Mouse (Mus musculus) embryonic facial prominence, embryonic 14.5 days (tissue): ENCODE results near the gene Palm. TPM values are rescaled to one million over a fixed set of nuclear protein-coding genes. Genes with fewer than 3 reads are reported as not detected.
A peak's percentile ranks its signal among the peaks of the same experiment; 100 is the strongest.

Source experiments
- ATAC-seq: fragments of 200-750 bp; cut with Nextera tagmentation; 2 replicates; pipeline ENCODE4 v1.8.0; 2017; ENCODE audit warnings: low read depth, moderate number of reproducible peaks, moderate TSS enrichment
- DNase-seq: peaks from one replicate; pipeline ENCODE4 v3.0.0-alpha.2; 2015; ENCODE audit warnings: low spot score
- H3K27ac ChIP-seq: fragments of 300-500 bp; sonication (generic); replicated peaks from 2 replicates; pipeline ENCODE4 v1.5.1; 2014; ENCODE audit warnings: low read depth, mild to moderate bottlenecking, low read length, moderate library complexity
- H3K27me3 ChIP-seq: fragments of 300-500 bp; sonication (generic); replicated peaks from 2 replicates; pipeline ENCODE4 v1.6.1; 2014; ENCODE audit warnings: low read length; ENCODE audit not compliant: control insufficient read depth, insufficient read depth
- H3K36me3 ChIP-seq: fragments of 300-500 bp; sonication (generic); 2 replicates; pipeline ENCODE4 v1.6.1; 2014; ENCODE audit warnings: low read length, mixed read lengths; ENCODE audit not compliant: control insufficient read depth, insufficient read depth
- H3K4me1 ChIP-seq: fragments of 300-500 bp; sonication (generic); 2 replicates; pipeline ENCODE4 v1.6.1; 2014; ENCODE audit warnings: antibody characterized with exemption, low read length; ENCODE audit not compliant: control insufficient read depth, insufficient read depth
- H3K4me2 ChIP-seq: fragments of 300-500 bp; sonication (generic); 2 replicates; pipeline ENCODE4 v1.6.1; 2014; ENCODE audit warnings: low read depth, mild to moderate bottlenecking, low read length, moderate library complexity, mixed read lengths
- H3K4me3 ChIP-seq: fragments of 300-500 bp; sonication (generic); 2 replicates; pipeline ENCODE4 v1.5.1; 2014; ENCODE audit warnings: low read depth, mild to moderate bottlenecking, low read length
- H3K9ac ChIP-seq: fragments of 300-500 bp; sonication (generic); 2 replicates; pipeline ENCODE4 v1.6.1; 2014; ENCODE audit warnings: low read depth, mild to moderate bottlenecking, low read length, moderate library complexity, mixed read lengths
- H3K9me3 ChIP-seq: fragments of 300-500 bp; sonication (generic); 2 replicates; pipeline ENCODE4 v1.6.1; 2016; ENCODE audit warnings: low read length; ENCODE audit not compliant: control insufficient read depth
- WGBS: fragments of 180-500 bp; shearing (Covaris S2); extraction: QIAGEN DNeasy Blood & Tissue Kit; methylation state at CpG from one replicate; pipeline ENCODE4 v1.1.7; 2014; 5-methylcytosine and 5-hydroxymethylcytosine counted together
- polyA plus RNA-seq: library from polyadenylated mRNA; unstranded; fragments of >200 nt; fragmentation: Nextera tagmentation; extraction: Ambion mirVana; gene quantifications from 2 replicates; pipeline ENCODE4 v1.2.1, GENCODE M21; 2014

The Palm gene
- polyA plus RNA-seq, 1 experiment from 2014 or later: 62.5 TPM

DNA sequence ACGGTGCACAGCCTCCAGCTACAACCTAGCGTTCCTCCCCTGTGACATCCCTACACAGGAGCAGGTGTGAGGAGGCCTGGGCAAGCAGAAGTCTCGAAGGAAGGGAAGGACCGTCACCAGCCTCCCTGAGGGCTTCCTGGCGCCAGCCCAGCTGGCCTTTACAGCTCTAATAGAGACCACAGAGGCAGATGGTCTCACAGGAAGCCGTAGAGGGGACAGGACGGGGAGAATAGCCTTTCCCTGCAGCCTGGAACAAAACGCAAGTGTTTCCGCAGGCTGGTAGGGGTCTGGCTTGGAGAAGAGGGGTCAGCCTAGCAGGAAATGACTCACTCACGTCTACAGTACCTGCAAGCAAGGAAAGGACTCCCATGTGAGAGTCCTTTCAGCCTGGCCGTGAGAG lies 14.5 kb downstream of the Palm start:
- Histone ChIP-seq H3K36me3 (peaks cover 48% of the 10 kb centered on the region), H3K4me3 (no peak overlapping the region), H3K4me2 (no peak overlapping the region), H3K27me3 (no peaks in the 10 kb centered on the region), H3K4me1 (peaks cover 12% of the 10 kb centered on the region), H3K9me3 (no peaks in the 10 kb centered on the region), H3K9ac (no peak overlapping the region), H3K27ac (0 out of 2 replicates have a peak overlapping the region, but pooled peaks have one; percentile 13)
- 42% methylated on average over 11 of the region's 11 CpGs for WGBS
- ATAC-seq (no peak), DNase-seq (peak; percentile 60)

DNA sequence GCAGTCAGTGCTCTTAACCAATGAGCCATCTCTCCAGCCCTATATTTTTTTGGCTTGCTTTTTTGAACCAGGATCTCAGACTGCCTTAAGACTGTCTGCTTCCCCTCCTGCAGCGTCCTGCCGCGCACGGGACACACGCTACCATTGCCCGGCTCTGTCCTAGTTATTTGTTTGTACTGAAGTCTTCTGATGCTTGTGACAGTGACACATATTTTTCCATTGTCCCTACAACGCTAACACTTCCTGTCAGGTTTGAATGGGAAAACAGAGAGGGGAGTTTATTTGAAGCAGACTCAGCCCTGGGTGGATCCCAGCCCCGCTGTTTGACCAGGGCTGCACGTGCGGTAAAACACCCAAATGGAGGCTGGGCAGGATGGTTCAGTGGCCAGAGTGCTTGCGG lies 15.4 kb downstream of the Palm start:
- Histone ChIP-seq H3K27me3 (no peaks in the 10 kb centered on the region), H3K4me1 (peaks cover 3% of the 10 kb centered on the region; the same call in 1 of the 2 replicates), H3K9ac (no peak overlapping the region), H3K36me3 (peaks cover 49% of the 10 kb centered on the region), H3K9me3 (no peaks in the 10 kb centered on the region), H3K4me2 (no peak overlapping the region), H3K4me3 (no peak overlapping the region), H3K27ac (no peak overlapping the region)
- 87% methylated on average over 11 of the region's 11 CpGs for WGBS
- ATAC-seq (no peak), DNase-seq (no peak)

GRCm38 (mm10) chr10:79811736-79812637 lies 18.6 kb downstream of the Palm start:
- H3K4me2 ChIP-seq: no peak overlapping the region
- no peak overlapping the region for H3K27ac ChIP-seq
- H3K36me3 ChIP-seq: peaks cover 71% of the 10 kb centered on the region
- H3K4me1 ChIP-seq: no peaks in the 10 kb centered on the region
- H3K27me3 ChIP-seq: no peaks in the 10 kb centered on the region
- peak; percentile 48 for ATAC-seq
- DNase-seq: peak; percentile 59
- no peaks in the 10 kb centered on the region for H3K9me3 ChIP-seq
- H3K9ac ChIP-seq: no peak overlapping the region
- WGBS: 34% methylated on average over 15 of the region's 15 CpGs
- no peak overlapping the region for H3K4me3 ChIP-seq

- peaks cover 61% of the 10 kb centered on the region for H3K36me3 ChIP-seq
- H3K27ac ChIP-seq: no peak overlapping the region
- no peak for ATAC-seq
- H3K4me1 ChIP-seq: no peaks in the 10 kb centered on the region
- H3K9ac ChIP-seq: no peak overlapping the region
- H3K4me2 ChIP-seq: no peak overlapping the region
- H3K27me3 ChIP-seq: no peaks in the 10 kb centered on the region
- no peaks in the 10 kb centered on the region for H3K9me3 ChIP-seq
- no peak overlapping the region for H3K4me3 ChIP-seq
- no peak for DNase-seq
- WGBS: 84% methylated on average over 5 of the region's 5 CpGs
Observed at GRCm38 (mm10) chr10:79814271-79814842, 21.0 kb downstream of the Palm start.

DNA sequence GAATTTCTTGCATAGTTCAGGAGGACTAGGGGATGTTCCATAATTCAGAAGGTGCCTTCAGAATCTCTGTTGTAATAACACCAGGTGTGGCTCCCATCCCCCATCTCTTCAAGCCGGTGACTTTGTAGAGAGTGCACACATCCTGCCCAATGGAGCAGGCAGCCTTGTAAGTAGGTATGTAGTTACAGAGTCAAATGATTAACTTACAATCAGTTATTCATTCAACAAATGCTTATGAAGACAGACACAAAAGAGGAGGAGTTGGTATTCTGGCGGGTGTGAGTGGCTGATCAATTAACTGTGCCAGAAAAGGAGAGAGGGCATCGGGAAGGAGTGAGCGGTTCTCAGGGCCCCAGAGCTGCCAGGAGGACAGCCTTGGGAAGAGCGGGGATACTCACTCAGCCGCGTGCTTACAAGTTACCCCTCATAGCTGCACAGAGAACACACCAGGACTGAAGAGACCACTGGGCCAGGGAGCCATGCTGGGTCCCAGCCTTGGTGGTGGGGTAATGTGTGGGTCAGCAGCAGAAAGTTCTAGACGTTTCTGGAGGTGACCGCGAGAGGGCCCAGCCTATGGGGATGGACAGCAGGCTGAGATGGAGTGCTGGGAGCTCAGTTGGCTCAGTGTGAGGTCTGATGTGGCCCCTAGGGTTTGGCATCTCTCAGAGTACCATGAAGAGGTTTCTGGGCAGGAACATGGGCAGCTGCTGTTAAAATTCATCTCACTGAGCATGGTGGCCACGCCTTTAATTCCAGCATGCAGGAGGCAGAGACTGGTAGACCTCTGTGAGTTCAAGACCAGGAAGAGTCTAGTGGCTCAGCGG lies 22.5 kb downstream of the Palm start:
- Histone ChIP-seq H3K4me2 (no peak overlapping the region), H3K36me3 (peaks cover 61% of the 10 kb centered on the region), H3K4me1 (no peaks in the 10 kb centered on the region), H3K27ac (no peak overlapping the region), H3K9ac (no peak overlapping the region), H3K9me3 (no peaks in the 10 kb centered on the region), H3K4me3 (no peak overlapping the region), H3K27me3 (no peaks in the 10 kb centered on the region)
- no peak for DNase-seq
- no peak for ATAC-seq
- 89% methylated on average over 12 of the region's 12 CpGs for WGBS

DNA sequence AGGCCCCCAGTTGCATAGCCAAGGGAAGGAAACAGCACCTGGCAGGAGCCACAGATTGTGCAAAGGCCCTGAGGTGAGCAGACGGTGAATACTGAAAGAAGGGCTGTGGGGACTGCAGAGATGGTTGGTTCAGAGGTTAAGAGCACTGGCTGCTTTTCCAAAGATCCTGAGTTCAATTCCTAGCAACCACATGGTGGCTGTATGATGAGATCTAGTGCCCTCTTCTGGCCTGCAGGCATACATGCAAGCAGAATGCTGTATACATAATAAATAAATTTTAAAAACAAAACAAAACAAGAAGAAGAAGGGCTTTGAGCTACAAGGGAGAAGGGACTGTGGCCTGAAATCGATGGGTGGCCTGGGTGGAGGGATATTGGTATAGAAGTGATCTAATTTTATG lies 23.7 kb downstream of the Palm start:
- H3K9me3 ChIP-seq: no peaks in the 10 kb centered on the region
- H3K4me2 ChIP-seq: no peak overlapping the region
- H3K36me3 ChIP-seq: peaks cover 52% of the 10 kb centered on the region
- DNase-seq: no peak
- H3K9ac ChIP-seq: no peak overlapping the region
- H3K4me3 ChIP-seq: no peak overlapping the region
- H3K27ac ChIP-seq: no peak overlapping the region
- no peak for ATAC-seq
- 68% methylated on average over 2 of the region's 2 CpGs for WGBS
- 0 out of 2 replicates have a peak, but pooled peaks cover 4% of the 10 kb centered on the region for H3K4me1 ChIP-seq
- H3K27me3 ChIP-seq: no peaks in the 10 kb centered on the region

GRCm38 (mm10) chr10:79818225-79818624 lies 24.9 kb downstream of the Palm start:
- no peak overlapping the region for H3K9ac ChIP-seq
- peaks cover 45% of the 10 kb centered on the region for H3K36me3 ChIP-seq
- H3K4me2 ChIP-seq: no peak overlapping the region
- no peaks in the 10 kb centered on the region for H3K9me3 ChIP-seq
- WGBS: 69% methylated on average over 4 of the region's 4 CpGs
- H3K4me3 ChIP-seq: no peak overlapping the region
- peaks cover 10% of the 10 kb centered on the region for H3K4me1 ChIP-seq
- peak overlapping the region; percentile 33; the same call in 1 of the 2 replicates for H3K27ac ChIP-seq
- DNase-seq: peak; percentile 69
- peak; percentile 38 for ATAC-seq
- no peaks in the 10 kb centered on the region for H3K27me3 ChIP-seq

GRCm38 (mm10) chr10:79819606-79820005 lies 26.2 kb downstream of the Palm start:
- Histone ChIP-seq H3K27me3 (no peaks in the 10 kb centered on the region), H3K4me3 (no peak overlapping the region), H3K4me1 (peaks cover 10% of the 10 kb centered on the region), H3K9me3 (no peaks in the 10 kb centered on the region), H3K36me3 (peaks cover 40% of the 10 kb centered on the region), H3K9ac (no peak overlapping the region), H3K27ac (no peak overlapping the region), H3K4me2 (no peak overlapping the region)
- 92% methylated on average over 17 of the region's 17 CpGs for WGBS
- DNase-seq (no peak), ATAC-seq (no peak)
